Mouse (Mus musculus): ENCODE measurements at regions not wholly inside any gene's neighbourhood (a gene's known extent, or its start where the extent isn't known, plus 50 kb on each side); places are given as distances from the start of the nearest gene placed in this dataset.
"Not testable (repeated sequence)": the region's sequence is repeated elsewhere in the genome, so short reads cannot be mapped to it uniquely, and the experiment has no call there.

DNA sequence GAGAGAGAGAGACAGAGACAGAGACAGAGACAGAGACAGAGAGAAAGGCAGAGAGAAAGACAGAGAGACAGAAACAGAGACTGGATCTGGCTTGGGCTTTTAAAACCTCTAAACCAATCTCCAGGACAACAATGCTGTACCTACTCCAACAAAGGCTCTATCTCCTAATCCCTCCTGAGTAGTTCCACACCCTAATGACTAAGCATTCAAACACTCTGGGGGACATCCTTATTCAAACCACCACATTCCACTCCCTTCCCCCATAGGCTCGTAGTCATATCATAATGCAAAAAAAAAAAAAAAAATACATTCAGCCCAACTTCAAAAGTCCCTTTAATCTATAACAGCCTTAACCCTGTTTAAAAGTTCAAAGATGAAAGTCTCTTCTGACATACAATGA, 289.3 kb downstream of the Diras2 start:
- no peaks in the 10 kb centered on the region for H3K36me3 ChIP-seq (ENCODE audit: control insufficient read depth, insufficient read depth)
- H3K4me3 ChIP-seq (replicated peaks; ENCODE audit: low read length) = no peak overlapping the region
- WGBS = 36% methylated on average over 1 of the region's 1 CpGs
- no peaks in the 10 kb centered on the region for H3K9me3 ChIP-seq (ENCODE audit: control insufficient read depth, low read length)
- no peaks in the 10 kb centered on the region for H3K4me1 ChIP-seq (replicated peaks; ENCODE audit: control insufficient read depth, insufficient read depth, low read length)
- no peaks in the 10 kb centered on the region for H3K27me3 ChIP-seq (replicated peaks; ENCODE audit: control insufficient read depth, insufficient read depth, low read length)
- no peak for ATAC-seq
- H3K4me2 ChIP-seq (ENCODE audit: low read length) = no peak overlapping the region
- no peak overlapping the region for H3K27ac ChIP-seq (ENCODE audit: low read length)
- H3K9ac ChIP-seq (replicated peaks; ENCODE audit: low read depth, low read length) = no peak overlapping the region

GRCm38 (mm10) chr13:52249492-52249891, 281.6 kb downstream of the Diras2 start:
- WGBS = 89% methylated on average over 2 of the region's 2 CpGs

GRCm38 (mm10) chr13:52250371-52250770, 280.7 kb downstream of the Diras2 start:
- Histone ChIP-seq H3K4me2 (ENCODE audit: low read length) (no peak overlapping the region), H3K9me3 (ENCODE audit: control insufficient read depth, low read length) (no peaks in the 10 kb centered on the region), H3K4me3 (replicated peaks; ENCODE audit: low read length) (no peak overlapping the region), H3K27me3 (replicated peaks; ENCODE audit: control insufficient read depth, insufficient read depth, low read length) (no peaks in the 10 kb centered on the region), H3K4me1 (replicated peaks; ENCODE audit: control insufficient read depth, insufficient read depth, low read length) (0 out of 2 replicates have a peak, but pooled peaks cover 2% of the 10 kb centered on the region), H3K9ac (replicated peaks; ENCODE audit: low read depth, low read length) (no peak overlapping the region), H3K27ac (ENCODE audit: low read length) (no peak overlapping the region), H3K36me3 (ENCODE audit: control insufficient read depth, insufficient read depth) (no peaks in the 10 kb centered on the region)
- no peak for ATAC-seq
- 63% methylated on average over 4 of the region's 4 CpGs for WGBS

More at GRCm38 (mm10) chr13:52249492-52249891, 281.6 kb downstream of the Diras2 start:
- H3K36me3 ChIP-seq (ENCODE audit: control insufficient read depth, insufficient read depth) = no peaks in the 10 kb centered on the region
- H3K27ac ChIP-seq (ENCODE audit: low read length) = no peak overlapping the region
- no peaks in the 10 kb centered on the region for H3K27me3 ChIP-seq (replicated peaks; ENCODE audit: control insufficient read depth, insufficient read depth, low read length)
- 0 out of 2 replicates have a peak, but pooled peaks cover 2% of the 10 kb centered on the region for H3K4me1 ChIP-seq (replicated peaks; ENCODE audit: control insufficient read depth, insufficient read depth, low read length)
- no peak for ATAC-seq
- no peaks in the 10 kb centered on the region for H3K9me3 ChIP-seq (ENCODE audit: control insufficient read depth, low read length)
- no peak overlapping the region for H3K9ac ChIP-seq (replicated peaks; ENCODE audit: low read depth, low read length)
- H3K4me2 ChIP-seq (ENCODE audit: low read length) = no peak overlapping the region
- no peak overlapping the region for H3K4me3 ChIP-seq (replicated peaks; ENCODE audit: low read length)

GRCm38 (mm10) chr13:52252303-52252702, 278.8 kb downstream of the Diras2 start:
- 65% methylated on average over 4 of the region's 4 CpGs for WGBS
- H3K36me3 ChIP-seq (ENCODE audit: control insufficient read depth, insufficient read depth) = no peaks in the 10 kb centered on the region
- no peak overlapping the region for H3K4me2 ChIP-seq (ENCODE audit: low read length)
- H3K27ac ChIP-seq (ENCODE audit: low read length) = no peak overlapping the region
- H3K27me3 ChIP-seq (replicated peaks; ENCODE audit: control insufficient read depth, insufficient read depth, low read length) = no peaks in the 10 kb centered on the region
- ATAC-seq = no peak
- H3K9me3 ChIP-seq (ENCODE audit: control insufficient read depth, low read length) = no peaks in the 10 kb centered on the region
- no peak overlapping the region for H3K4me3 ChIP-seq (replicated peaks; ENCODE audit: low read length)
- 0 out of 2 replicates have a peak, but pooled peaks cover 2% of the 10 kb centered on the region for H3K4me1 ChIP-seq (replicated peaks; ENCODE audit: control insufficient read depth, insufficient read depth, low read length)
- H3K9ac ChIP-seq (replicated peaks; ENCODE audit: low read depth, low read length) = no peak overlapping the region

GRCm38 (mm10) chr13:52252726-52253125, 278.4 kb downstream of the Diras2 start:
- 38% methylated on average over 6 of the region's 6 CpGs for WGBS
- not testable (repeated sequence) for H3K4me2 ChIP-seq (ENCODE audit: low read length); H3K4me1 ChIP-seq (replicated peaks; ENCODE audit: control insufficient read depth, insufficient read depth, low read length); H3K4me3 ChIP-seq (replicated peaks; ENCODE audit: low read length); ATAC-seq; H3K9ac ChIP-seq (replicated peaks; ENCODE audit: low read depth, low read length); H3K27ac ChIP-seq (ENCODE audit: low read length); H3K27me3 ChIP-seq (replicated peaks; ENCODE audit: control insufficient read depth, insufficient read depth, low read length); H3K9me3 ChIP-seq (ENCODE audit: control insufficient read depth, low read length); H3K36me3 ChIP-seq (ENCODE audit: control insufficient read depth, insufficient read depth)

- no peaks in the 10 kb centered on the region for H3K27me3 ChIP-seq (replicated peaks; ENCODE audit: control insufficient read depth, insufficient read depth, low read length)
- H3K27ac ChIP-seq (ENCODE audit: low read length) = no peak overlapping the region
- no peak for ATAC-seq
- WGBS = 24% methylated on average over 8 of the region's 8 CpGs
- no peak overlapping the region for H3K4me2 ChIP-seq (ENCODE audit: low read length)
- no peak overlapping the region for H3K9ac ChIP-seq (replicated peaks; ENCODE audit: low read depth, low read length)
- H3K4me3 ChIP-seq (replicated peaks; ENCODE audit: low read length) = no peak overlapping the region
- H3K36me3 ChIP-seq (ENCODE audit: control insufficient read depth, insufficient read depth) = no peaks in the 10 kb centered on the region
- 0 out of 2 replicates have a peak, but pooled peaks cover 2% of the 10 kb centered on the region for H3K4me1 ChIP-seq (replicated peaks; ENCODE audit: control insufficient read depth, insufficient read depth, low read length)
- no peaks in the 10 kb centered on the region for H3K9me3 ChIP-seq (ENCODE audit: control insufficient read depth, low read length)
Measured at GRCm38 (mm10) chr13:52253138-52253537, 277.9 kb downstream of the Diras2 start.

GRCm38 (mm10) chr13:52254185-52254584, 276.9 kb downstream of the Diras2 start:
- no peak overlapping the region for H3K4me2 ChIP-seq (ENCODE audit: low read length)
- 9% methylated on average over 9 of the region's 9 CpGs for WGBS
- peak; percentile 52; the same call in 1 of the 2 replicates for ATAC-seq
- no peaks in the 10 kb centered on the region for H3K9me3 ChIP-seq (ENCODE audit: control insufficient read depth, low read length)
- 0 out of 2 replicates have a peak, but pooled peaks cover 2% of the 10 kb centered on the region for H3K4me1 ChIP-seq (replicated peaks; ENCODE audit: control insufficient read depth, insufficient read depth, low read length)
- no peak overlapping the region for H3K9ac ChIP-seq (replicated peaks; ENCODE audit: low read depth, low read length)
- H3K4me3 ChIP-seq (replicated peaks; ENCODE audit: low read length) = no peak overlapping the region
- H3K27me3 ChIP-seq (replicated peaks; ENCODE audit: control insufficient read depth, insufficient read depth, low read length) = no peaks in the 10 kb centered on the region
- no peaks in the 10 kb centered on the region for H3K36me3 ChIP-seq (ENCODE audit: control insufficient read depth, insufficient read depth)
- H3K27ac ChIP-seq (ENCODE audit: low read length) = no peak overlapping the region

- Histone ChIP-seq H3K4me3 (replicated peaks; ENCODE audit: low read length) (no peak overlapping the region), H3K4me2 (ENCODE audit: low read length) (no peak overlapping the region), H3K9ac (replicated peaks; ENCODE audit: low read depth, low read length) (no peak overlapping the region), H3K27me3 (replicated peaks; ENCODE audit: control insufficient read depth, insufficient read depth, low read length) (no peaks in the 10 kb centered on the region), H3K27ac (ENCODE audit: low read length) (no peak overlapping the region), H3K36me3 (ENCODE audit: control insufficient read depth, insufficient read depth) (no peaks in the 10 kb centered on the region), H3K9me3 (ENCODE audit: control insufficient read depth, low read length) (no peaks in the 10 kb centered on the region), H3K4me1 (replicated peaks; ENCODE audit: control insufficient read depth, insufficient read depth, low read length) (0 out of 2 replicates have a peak, but pooled peaks cover 2% of the 10 kb centered on the region)
- WGBS = 70% methylated on average over 5 of the region's 5 CpGs
- ATAC-seq = no peak
Measured at GRCm38 (mm10) chr13:52255697-52256096, 275.4 kb downstream of the Diras2 start.

DNA sequence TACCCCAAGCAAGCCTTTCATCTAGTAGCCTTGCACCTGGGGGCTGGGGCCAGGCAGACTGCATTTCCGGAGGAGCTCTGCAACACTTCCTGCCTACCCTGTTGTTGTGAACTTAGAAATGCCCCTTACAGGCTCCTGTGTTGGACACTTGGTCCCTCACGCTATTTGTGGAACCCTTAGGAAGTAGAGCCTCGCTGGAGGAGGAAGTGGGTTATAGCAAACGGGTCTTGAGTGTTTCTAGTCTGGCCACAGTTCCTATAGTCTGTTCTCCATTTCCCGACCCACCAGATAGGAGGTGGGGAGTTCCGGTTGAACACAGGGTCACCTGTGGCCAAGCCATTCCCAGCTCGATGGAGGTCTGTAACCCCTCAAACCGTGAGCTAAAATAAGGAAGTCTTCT, 272.7 kb downstream of the Diras2 start:
- no peaks in the 10 kb centered on the region for H3K27me3 ChIP-seq (replicated peaks; ENCODE audit: control insufficient read depth, insufficient read depth, low read length)
- H3K4me3 ChIP-seq (replicated peaks; ENCODE audit: low read length) = no peak overlapping the region
- H3K4me1 ChIP-seq (replicated peaks; ENCODE audit: control insufficient read depth, insufficient read depth, low read length) = 0 out of 2 replicates have a peak, but pooled peaks cover 2% of the 10 kb centered on the region
- no peak overlapping the region for H3K27ac ChIP-seq (ENCODE audit: low read length)
- ATAC-seq = no peak
- H3K9ac ChIP-seq (replicated peaks; ENCODE audit: low read depth, low read length) = no peak overlapping the region
- no peak overlapping the region for H3K4me2 ChIP-seq (ENCODE audit: low read length)
- 91% methylated on average over 8 of the region's 8 CpGs for WGBS
- no peaks in the 10 kb centered on the region for H3K36me3 ChIP-seq (ENCODE audit: control insufficient read depth, insufficient read depth)
- H3K9me3 ChIP-seq (ENCODE audit: control insufficient read depth, low read length) = no peaks in the 10 kb centered on the region

DNA sequence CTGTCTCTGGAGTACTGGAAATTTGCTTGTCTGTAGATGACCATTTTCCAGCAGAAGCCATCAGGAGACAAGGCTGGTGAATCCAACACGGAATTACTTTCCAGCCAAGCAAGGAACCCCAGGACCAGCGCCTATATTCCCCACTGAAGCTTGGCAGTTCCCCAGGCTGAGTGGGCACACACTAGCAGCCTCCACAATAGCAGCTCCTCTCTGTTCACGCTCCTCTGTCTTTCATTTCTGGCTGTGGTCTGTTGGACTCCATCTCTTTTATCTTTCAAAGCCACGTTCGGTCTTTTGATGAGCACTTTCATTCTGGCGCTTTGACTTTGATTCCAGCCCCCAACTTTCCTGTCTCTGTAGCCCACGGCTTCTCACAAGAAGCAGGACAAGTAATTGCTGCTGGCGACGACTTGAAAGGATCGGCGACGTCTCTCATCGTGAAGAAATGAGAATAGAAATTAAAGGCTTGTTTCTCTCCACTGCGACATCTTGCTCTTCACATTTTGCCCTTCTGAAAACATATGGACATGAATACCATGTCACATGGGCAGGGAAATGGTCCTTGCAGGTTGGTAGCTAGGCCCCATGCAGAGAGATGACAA, 268.0 kb downstream of the Diras2 start:
- Histone ChIP-seq H3K27me3 (replicated peaks; ENCODE audit: control insufficient read depth, insufficient read depth, low read length) (no peaks in the 10 kb centered on the region), H3K27ac (ENCODE audit: low read length) (no peak overlapping the region), H3K4me3 (replicated peaks; ENCODE audit: low read length) (no peak overlapping the region), H3K9me3 (ENCODE audit: control insufficient read depth, low read length) (no peaks in the 10 kb centered on the region), H3K4me1 (replicated peaks; ENCODE audit: control insufficient read depth, insufficient read depth, low read length) (no peaks in the 10 kb centered on the region), H3K4me2 (ENCODE audit: low read length) (no peak overlapping the region), H3K36me3 (ENCODE audit: control insufficient read depth, insufficient read depth) (no peaks in the 10 kb centered on the region), H3K9ac (replicated peaks; ENCODE audit: low read depth, low read length) (no peak overlapping the region)
- ATAC-seq = no peak
- WGBS = 75% methylated on average over 14 of the region's 14 CpGs
